Mouse (Mus musculus) 416B (cell line): Measurements from ENCODE around the gene Sp110.
"Not testable (repeated sequence)": the region's sequence is repeated elsewhere in the genome, so short reads cannot be mapped to it uniquely, and the experiment has no call there.

Source experiments
- DNase-seq: peaks from one replicate; pipeline ENCODE4 v3.0.0; 2011; ENCODE audit warnings: low read depth

Gene Sp110

GRCm38 (mm10) chr1:85598271-85599012 is at the start of gene Sp110:
TSS of gene Sp110 (minus strand) at chr1:85598817.
- DNase-seq: peak; percentile 68

GRCm38 (mm10) chr1:85638144-85638543 is 39.5 kb upstream of the Sp110 start:
- not testable (repeated sequence) for DNase-seq

GRCm38 (mm10) chr1:85636936-85637335 is 38.3 kb upstream of the Sp110 start:
- not testable (repeated sequence) for DNase-seq

GRCm38 (mm10) chr1:85618689-85619088 is 20.1 kb upstream of the Sp110 start:
- DNase-seq: not testable (repeated sequence)

- not testable (repeated sequence) for DNase-seq
Observed at GRCm38 (mm10) chr1:85617161-85617560, 18.5 kb upstream of the Sp110 start.

- not testable (repeated sequence) for DNase-seq
Observed at GRCm38 (mm10) chr1:85615819-85616218, 17.2 kb upstream of the Sp110 start.

GRCm38 (mm10) chr1:85615096-85615495 is 16.5 kb upstream of the Sp110 start:
- not testable (repeated sequence) for DNase-seq

GRCm38 (mm10) chr1:85610581-85610980 is 12.0 kb upstream of the Sp110 start:
- not testable (repeated sequence) for DNase-seq

- not testable (repeated sequence) for DNase-seq
Observed at GRCm38 (mm10) chr1:85608361-85608760, 9.7 kb upstream of the Sp110 start.

GRCm38 (mm10) chr1:85604341-85604740 is 5.7 kb upstream of the Sp110 start:
- not testable (repeated sequence) for DNase-seq

GRCm38 (mm10) chr1:85600794-85601193 is 2.2 kb upstream of the Sp110 start:
- peak; percentile 73 for DNase-seq

GRCm38 (mm10) chr1:85600078-85600477 is 1.5 kb upstream of the Sp110 start, which contains the start of gene Sp140:
TSS of gene Sp140 (plus strand) at chr1:85600378.
- DNase-seq: not testable (repeated sequence)

GRCm38 (mm10) chr1:85592526-85592925 is 6.1 kb downstream of the Sp110 start:
- DNase-seq: peak; percentile 17

GRCm38 (mm10) chr1:85588697-85589096 is 9.9 kb downstream of the Sp110 start:
- not testable (repeated sequence) for DNase-seq

- DNase-seq: peak; percentile 19
Observed at GRCm38 (mm10) chr1:85581518-85581917, 17.1 kb downstream of the Sp110 start.

GRCm38 (mm10) chr1:85580578-85580977 is 18.0 kb downstream of the Sp110 start:
- DNase-seq: not testable (repeated sequence)

- not testable (repeated sequence) for DNase-seq
Observed at GRCm38 (mm10) chr1:85580148-85580534, 18.5 kb downstream of the Sp110 start.

- DNase-seq: not testable (repeated sequence)
Observed at GRCm38 (mm10) chr1:85579199-85580147, 19.1 kb downstream of the Sp110 start.

GRCm38 (mm10) chr1:85578372-85579010 is 20.1 kb downstream of the Sp110 start:
- DNase-seq: not testable (repeated sequence)

GRCm38 (mm10) chr1:85575376-85575775 is 23.2 kb downstream of the Sp110 start, which contains the start of gene G530012D18Rik:
TSS of gene G530012D18Rik (plus strand) at chr1:85575676.
- not testable (repeated sequence) for DNase-seq

- not testable (repeated sequence) for DNase-seq
Observed at GRCm38 (mm10) chr1:85573554-85573953, 25.1 kb downstream of the Sp110 start.

GRCm38 (mm10) chr1:85555261-85555660 is 43.4 kb downstream of the Sp110 start:
- DNase-seq: not testable (repeated sequence)
